13 mouse cellular contexts compared by ENCODE assay signal in genomic region chr14:62454136-62454535, GRCm38 (mm10). TPM values are rescaled to one million over a fixed set of nuclear protein-coding genes. Genes with fewer than 3 reads are reported as not detected.
DNase-seq lines count a peak whose midpoint lies in the region; ATAC-seq lines count a peak whose summit lies in the region.
"Had no signal": no experiment of that assay in that cellular context is flagged by ENCODE, and none has a peak within 500 bp of the region (broad histone marks: within the 10 kb centered on the region; RNA-seq: fewer than 3 reads in every experiment).

No protein-coding gene starts in this region.

- H3K36me3 ChIP-seq in forebrain, embryonic 12.5 days (replicated peaks) = no peaks in the 10 kb centered on the region
- H3K36me3 ChIP-seq in forebrain, embryonic 10.5 days (replicated peaks) = no peaks in the 10 kb centered on the region
- H3K36me3 ChIP-seq in limb, embryonic 10.5 days = no peaks in the 10 kb centered on the region

- H3K27ac ChIP-seq in forebrain, embryonic 12.5 days = peak overlapping the region; percentile 85
- no peak overlapping the region for H3K27ac ChIP-seq in forebrain, embryonic 10.5 days
- H3K27ac ChIP-seq in limb, embryonic 10.5 days = no peak overlapping the region
- H3K27ac ChIP-seq: gastrocnemius, adult 2 months had no signal

- H3K9me3 ChIP-seq in forebrain, embryonic 12.5 days = no peaks in the 10 kb centered on the region
- no peaks in the 10 kb centered on the region for H3K9me3 ChIP-seq in forebrain, embryonic 10.5 days
- no peaks in the 10 kb centered on the region for H3K9me3 ChIP-seq in limb, embryonic 10.5 days (replicated peaks)

- H3K4me1 ChIP-seq in forebrain, embryonic 12.5 days = peaks cover 33% of the 10 kb centered on the region
- H3K4me1 ChIP-seq in forebrain, embryonic 10.5 days = peaks cover 8% of the 10 kb centered on the region; the same call in 1 of the 2 replicates
- no peaks in the 10 kb centered on the region for H3K4me1 ChIP-seq in limb, embryonic 10.5 days

- no peak overlapping the region for H3K9ac ChIP-seq in forebrain, embryonic 12.5 days
- H3K9ac ChIP-seq: liver, postnatal 0 days had no signal

- H3K4me3 ChIP-seq in forebrain, embryonic 12.5 days (replicated peaks) = no peak overlapping the region
- H3K4me3 ChIP-seq in forebrain, embryonic 10.5 days = no peak overlapping the region
- H3K4me3 ChIP-seq in limb, embryonic 10.5 days = no peak overlapping the region
- H3K4me3 ChIP-seq: gastrocnemius, adult 2 months had no signal

- 79% methylated on average over 3 of the region's 3 CpGs for WGBS in forebrain, embryonic 12.5 days
- 84% methylated on average over 3 of the region's 3 CpGs for WGBS in forebrain, embryonic 10.5 days
- 82% methylated on average over 3 of the region's 3 CpGs for WGBS in limb, embryonic 10.5 days

- no peak for ATAC-seq in forebrain, embryonic 12.5 days (ENCODE audit: low FRiP score)
- ATAC-seq: liver, postnatal 0 days had no signal

- no peak for DNase-seq in forebrain, embryonic 10.5 days (ENCODE audit: extremely low spot score, low spot score)
- DNase-seq in kidney, adult 18-20 months = peak; percentile 38
- DNase-seq in kidney, postnatal 4 days = no peak
- peak; percentile 68 for DNase-seq in Muller cell, postnatal 12 days (ENCODE audit: inconsistent ontology term)
- peak; percentile 15 for DNase-seq in kidney, postnatal 10 days
- no peak for DNase-seq in limb, embryonic 10.5 days (ENCODE audit: low spot score)
- DNase-seq in thymus, postnatal 4 days = no peak
- DNase-seq: cerebellum, adult 2 months; gastrocnemius, adult 2 months; liver, postnatal 0 days had no signal

- no peak overlapping the region for H3K4me2 ChIP-seq in forebrain, embryonic 12.5 days
- H3K4me2 ChIP-seq: heart, embryonic 11.5 days had no signal

- no peaks in the 10 kb centered on the region for H3K27me3 ChIP-seq in forebrain, embryonic 12.5 days
- H3K27me3 ChIP-seq in forebrain, embryonic 10.5 days (ENCODE audit: poor library complexity, severe bottlenecking) = no peaks in the 10 kb centered on the region
- H3K27me3 ChIP-seq in limb, embryonic 10.5 days (ENCODE audit: low read depth, poor library complexity, severe bottlenecking) = no peaks in the 10 kb centered on the region

RNA-seq across cellular contexts. Expression of gene Gucy1b2, which starts 2.0 kb away (rescaled TPM):
- 2.2 and 2.8 TPM in 2 replicates for polyA plus RNA-seq in forebrain, embryonic 12.5 days (2016; fragmentation: Nextera tagmentation; extraction: Ambion mirVana)
- polyA plus RNA-seq in forebrain, embryonic 10.5 days (2016; fragmentation: Nextera tagmentation; extraction: Ambion mirVana) = 0.06 TPM in 1 of 2 replicates, not detected in the other
- polyA plus RNA-seq in limb, embryonic 10.5 days (2016; fragmentation: Nextera tagmentation; extraction: Ambion mirVana) = 0.05 and 0.21 TPM in 2 replicates
- polyA plus RNA-seq: heart, embryonic 11.5 days; large intestine, adult 2 months; liver, postnatal 0 days had no signal

Comparison
In these comparisons a context has a peak if more than half of its experiments do, and no peak if none do; other contexts are left out.
1. DNase-seq: peak in kidney, adult 18-20 months (single experiment), Muller cell, postnatal 12 days (single experiment) and kidney, postnatal 10 days (single experiment); none in forebrain, embryonic 10.5 days (single experiment), kidney, postnatal 4 days (0 of 2), limb, embryonic 10.5 days (single experiment) and thymus, postnatal 4 days (single experiment).